In genomic region chr11:35288761-35289278, GRCm38 (mm10) we compare ENCODE assay signal across 24 mouse cellular contexts.
DNase-seq lines count a peak whose midpoint lies in the region; TF ChIP-seq lines count a peak whose summit lies in the region.
"Had no signal": no experiment of that assay in that cellular context is flagged by ENCODE, and none has a peak within 500 bp of the region (broad histone marks: within the 10 kb centered on the region; RNA-seq: fewer than 3 reads in every experiment).

No protein-coding gene starts in this region.

- peak; percentile 93 for DNase-seq in heart, adult 11 months
- DNase-seq in heart, postnatal 25 days (ENCODE audit: low spot score) = no peak
- DNase-seq in layer of hippocampus, adult 2 months (ENCODE audit: low spot score in 2 of 2) = no peak
- DNase-seq in layer of hippocampus, adult 9-10 months (ENCODE audit: low spot score) = no peak
- DNase-seq in thymus, postnatal 0 days (ENCODE audit: low spot score) = peak; percentile 11
- no peak for DNase-seq in thymus, postnatal 4 days
- DNase-seq in skeletal muscle tissue, adult 2 months (ENCODE audit: low read depth, low spot score) = peak; percentile 30
- DNase-seq in B cell, adult 2 months = no peak
- DNase-seq: adrenal gland, postnatal 14 days; cerebellum, adult 11-12 months; cerebellum, postnatal 10 days; heart, postnatal 10 days; kidney, adult 18-20 months; kidney, postnatal 14 days; liver, postnatal 0 days; thymus, postnatal 25 days had no signal

- intact Hi-C loops in heart, postnatal 25 days (cut with DNase I) = no loop called here

- no peak for TF ChIP-seq CTCF in layer of hippocampus, adult 2 months (conservative IDR thresholded peaks at IDR 0.05)

- no peak overlapping the region for H3K4me3 ChIP-seq in layer of hippocampus, adult 2 months
- H3K4me3 ChIP-seq: embryonic facial prominence, embryonic 13.5 days; hindbrain, embryonic 10.5 days; hindbrain, embryonic 15.5 days; left cerebral cortex, adult 2 months; limb, embryonic 13.5 days; liver, embryonic 12.5 days; megakaryocyte, embryonic 14.5 days; midbrain, embryonic 12.5 days had no signal

- H3K27ac ChIP-seq in layer of hippocampus, adult 2 months = peak overlapping the region; percentile 79
- H3K27ac ChIP-seq: embryonic facial prominence, embryonic 13.5 days; hindbrain, embryonic 10.5 days; hindbrain, embryonic 15.5 days; left cerebral cortex, adult 2 months; limb, embryonic 13.5 days; liver, embryonic 12.5 days; midbrain, embryonic 12.5 days had no signal

Comparison
In these comparisons a context has a peak if more than half of its experiments do, and no peak if none do; other contexts are left out.
1. DNase-seq: peak in heart, adult 11 months (single experiment), thymus, postnatal 0 days (single experiment) and skeletal muscle tissue, adult 2 months (single experiment); none in heart, postnatal 25 days (single experiment), layer of hippocampus, adult 2 months (0 of 2), layer of hippocampus, adult 9-10 months (single experiment), thymus, postnatal 4 days (single experiment) and B cell, adult 2 months (0 of 2).